Mouse (Mus musculus) forebrain, embryonic 15.5 days (tissue): ENCODE measurements around the gene Kirrel3. TPM values are rescaled to one million over a fixed set of nuclear protein-coding genes. Genes with fewer than 3 reads are reported as not detected.

ENCODE experiments used
- ATAC-seq: fragments of 200-750 bp; cut with Nextera tagmentation; replicated peaks from 2 replicates; pipeline ENCODE4 v1.8.0; 2017; ENCODE audit warnings: mild to moderate bottlenecking, moderate TSS enrichment, moderate library complexity
- H3K27ac ChIP-seq: fragments of 300-500 bp; sonication (generic); replicated peaks from 2 replicates; pipeline ENCODE4 v1.5.1; 2015; ENCODE audit warnings: mild to moderate bottlenecking, inconsistent platforms
- H3K27me3 ChIP-seq: fragments of 300-500 bp; sonication (generic); 2 replicates; pipeline ENCODE4 v1.6.1; 2015; ENCODE audit warnings: inconsistent platforms
- H3K36me3 ChIP-seq: fragments of 300-500 bp; sonication (generic); 2 replicates; pipeline ENCODE4 v1.6.1; 2015; ENCODE audit warnings: mild to moderate bottlenecking, inconsistent platforms
- H3K4me1 ChIP-seq: fragments of 300-500 bp; sonication (generic); 2 replicates; pipeline ENCODE4 v1.6.1; 2015; ENCODE audit warnings: inconsistent platforms
- H3K4me2 ChIP-seq: fragments of 300-500 bp; sonication (generic); replicated peaks from 2 replicates; pipeline ENCODE4 v1.6.1; 2015; ENCODE audit warnings: mild to moderate bottlenecking, inconsistent platforms
- H3K4me3 ChIP-seq: fragments of 300-500 bp; sonication (generic); 2 replicates; pipeline ENCODE4 v1.5.1; 2015; ENCODE audit warnings: mild to moderate bottlenecking, inconsistent platforms
- H3K9ac ChIP-seq: fragments of 300-500 bp; sonication (generic); replicated peaks from 2 replicates; pipeline ENCODE4 v1.6.1; 2015; ENCODE audit warnings: mild to moderate bottlenecking, inconsistent platforms
- H3K9me3 ChIP-seq: fragments of 300-500 bp; sonication (generic); 2 replicates; pipeline ENCODE4 v1.6.1; 2016; ENCODE audit warnings: inconsistent platforms
- WGBS: fragments of 180-500 bp; shearing (Covaris S2); methylation state at CpG from one replicate; pipeline ENCODE4 v1.1.7; 2015; ENCODE audit warnings: mixed read lengths; 5-methylcytosine and 5-hydroxymethylcytosine counted together
- polyA plus RNA-seq: library from polyadenylated mRNA; unstranded; fragments of >200 nt; fragmentation: Nextera tagmentation; extraction: Ambion mirVana; gene quantifications from 2 replicates; pipeline ENCODE4 v1.2.1, GENCODE M21; 2015

The Kirrel3 gene
- polyA plus RNA-seq, 1 experiment from 2014 or later: 48.1 TPM

GRCm38 (mm10) chr9:34748003-34748402 lies 262.3 kb downstream of the Kirrel3 start:
- Histone ChIP-seq H3K27ac (no peak overlapping the region), H3K9ac (no peak overlapping the region), H3K4me1 (peaks cover 34% of the 10 kb centered on the region), H3K36me3 (no peaks in the 10 kb centered on the region), H3K4me3 (no peak overlapping the region), H3K4me2 (no peak overlapping the region), H3K27me3 (no peaks in the 10 kb centered on the region), H3K9me3 (no peaks in the 10 kb centered on the region)
- WGBS: 39% methylated on average over 2 of the region's 2 CpGs
- 0 out of 2 replicates have a peak, but pooled peaks have one; percentile 28 for ATAC-seq

DNA sequence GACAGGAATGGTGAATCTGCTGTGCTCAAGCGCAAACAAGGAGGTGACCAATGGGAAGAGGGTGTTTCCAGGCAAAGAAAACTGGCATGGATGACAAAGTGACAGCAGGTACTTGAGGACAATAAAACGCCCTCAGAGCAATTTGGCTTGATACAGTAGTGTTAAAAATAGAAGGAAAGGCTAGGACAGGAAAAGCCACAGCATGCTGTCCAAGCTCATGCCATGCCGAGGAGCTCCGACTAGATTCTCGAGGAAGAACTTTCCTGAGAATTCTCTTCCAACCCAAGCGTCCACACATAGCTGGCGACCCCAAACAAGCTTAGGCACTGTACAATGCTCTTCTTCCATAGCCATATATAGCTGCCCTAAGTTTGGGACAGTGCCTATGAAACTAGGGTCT lies 263.5 kb downstream of the Kirrel3 start:
- no peak for ATAC-seq
- no peaks in the 10 kb centered on the region for H3K9me3 ChIP-seq
- WGBS: 89% methylated on average over 7 of the region's 7 CpGs

DNA sequence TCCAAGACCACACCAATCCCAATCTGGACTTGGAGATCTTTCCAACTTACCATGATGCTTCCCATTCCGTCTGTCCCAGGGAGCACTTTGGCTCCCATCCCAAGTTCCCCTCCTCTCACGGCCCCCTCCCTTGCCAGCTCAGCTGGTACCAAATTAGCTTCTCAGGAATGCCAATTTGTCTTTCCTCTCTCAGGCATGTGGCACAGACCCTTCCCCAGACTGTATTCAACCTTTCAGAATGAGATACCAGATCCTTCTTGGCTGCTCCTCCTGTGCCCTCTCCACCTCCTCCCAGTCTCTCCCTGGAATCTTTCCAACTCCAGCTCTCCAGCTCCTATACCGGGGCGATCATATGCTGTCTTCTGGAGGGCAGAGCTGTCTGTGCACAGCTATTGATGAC lies 264.2 kb downstream of the Kirrel3 start:
- no peaks in the 10 kb centered on the region for H3K27me3 ChIP-seq
- 25% methylated on average over 4 of the region's 4 CpGs for WGBS
- H3K4me1 ChIP-seq: peaks cover 44% of the 10 kb centered on the region
- no peak overlapping the region for H3K9ac ChIP-seq
- H3K4me3 ChIP-seq: no peak overlapping the region
- H3K27ac ChIP-seq: no peak overlapping the region
- ATAC-seq: peak; percentile 62
- H3K9me3 ChIP-seq: no peaks in the 10 kb centered on the region
- H3K4me2 ChIP-seq: no peak overlapping the region
- no peaks in the 10 kb centered on the region for H3K36me3 ChIP-seq

More for the DNA sequence above, 263.5 kb downstream of the Kirrel3 start:
- no peak overlapping the region for H3K4me2 ChIP-seq
- H3K4me3 ChIP-seq: no peak overlapping the region
- peaks cover 38% of the 10 kb centered on the region for H3K4me1 ChIP-seq
- no peaks in the 10 kb centered on the region for H3K36me3 ChIP-seq
- H3K9ac ChIP-seq: no peak overlapping the region
- no peaks in the 10 kb centered on the region for H3K27me3 ChIP-seq
- H3K27ac ChIP-seq: peak overlapping the region; percentile 24; the same call in 1 of the 2 replicates

GRCm38 (mm10) chr9:34750887-34751286 lies 265.2 kb downstream of the Kirrel3 start:
- Histone ChIP-seq H3K4me1 (peaks cover 49% of the 10 kb centered on the region), H3K4me2 (no peak overlapping the region), H3K4me3 (no peak overlapping the region), H3K9ac (no peak overlapping the region), H3K9me3 (no peaks in the 10 kb centered on the region), H3K27ac (no peak overlapping the region), H3K36me3 (no peaks in the 10 kb centered on the region), H3K27me3 (no peaks in the 10 kb centered on the region)
- ATAC-seq: no peak
- WGBS: 60% methylated on average over 2 of the region's 2 CpGs

DNA sequence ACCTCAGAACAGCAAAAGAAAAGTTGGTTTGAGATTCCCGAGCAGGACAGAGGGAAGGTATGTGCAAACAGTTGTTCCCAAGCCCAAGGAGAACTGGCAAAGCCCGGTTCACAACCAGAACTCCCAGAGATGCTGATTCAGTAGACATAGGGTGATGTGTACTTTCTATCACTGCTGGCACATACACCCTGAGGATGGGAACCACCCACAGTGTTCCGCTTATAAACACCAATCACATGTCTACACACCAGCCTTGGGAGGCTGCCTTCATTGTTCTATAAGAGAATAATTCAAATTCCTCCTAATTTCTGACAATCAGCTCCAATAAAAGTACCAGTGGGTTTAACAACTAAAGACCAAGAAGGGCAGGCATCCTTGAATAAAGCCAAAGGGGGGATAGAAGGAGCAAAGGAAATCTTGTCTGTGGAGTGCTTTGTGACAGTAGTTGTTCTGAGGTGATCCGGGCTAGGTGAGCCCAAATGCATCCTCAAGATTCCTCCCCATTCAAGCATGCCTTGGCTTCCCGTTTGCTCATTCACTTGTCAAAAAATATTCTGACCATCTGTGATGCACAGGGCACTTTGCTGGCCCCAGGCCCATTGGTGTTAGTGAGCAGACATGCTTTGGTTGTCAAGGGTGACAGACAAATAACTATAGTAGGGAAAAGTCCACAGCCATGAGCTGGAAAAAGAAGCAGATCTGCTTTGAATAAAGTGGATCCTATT lies 266.5 kb downstream of the Kirrel3 start:
- no peak overlapping the region for H3K27ac ChIP-seq
- H3K4me1 ChIP-seq: peaks cover 51% of the 10 kb centered on the region
- 82% methylated on average over 5 of the region's 5 CpGs for WGBS
- no peak overlapping the region for H3K9ac ChIP-seq
- ATAC-seq: no peak
- H3K4me2 ChIP-seq: no peak overlapping the region
- H3K36me3 ChIP-seq: no peaks in the 10 kb centered on the region
- no peaks in the 10 kb centered on the region for H3K9me3 ChIP-seq
- no peak overlapping the region for H3K4me3 ChIP-seq
- no peaks in the 10 kb centered on the region for H3K27me3 ChIP-seq

GRCm38 (mm10) chr9:34752801-34753170 lies 267.1 kb downstream of the Kirrel3 start:
- ATAC-seq: no peak
- 35% methylated on average over 4 of the region's 4 CpGs for WGBS
- H3K4me2 ChIP-seq: no peak overlapping the region

GRCm38 (mm10) chr9:34753891-34754290 lies 268.2 kb downstream of the Kirrel3 start:
- Histone ChIP-seq H3K9me3 (no peaks in the 10 kb centered on the region), H3K4me1 (peaks cover 44% of the 10 kb centered on the region), H3K9ac (no peak overlapping the region), H3K36me3 (no peaks in the 10 kb centered on the region), H3K27ac (no peak overlapping the region), H3K4me3 (no peak overlapping the region), H3K4me2 (no peak overlapping the region), H3K27me3 (no peaks in the 10 kb centered on the region)
- ATAC-seq: no peak
- WGBS: 55% methylated on average over 5 of the region's 5 CpGs

More at GRCm38 (mm10) chr9:34752801-34753170, 267.1 kb downstream of the Kirrel3 start:
- Histone ChIP-seq H3K4me1 (peaks cover 47% of the 10 kb centered on the region), H3K27me3 (no peaks in the 10 kb centered on the region), H3K9me3 (no peaks in the 10 kb centered on the region), H3K9ac (no peak overlapping the region), H3K36me3 (no peaks in the 10 kb centered on the region), H3K4me3 (no peak overlapping the region), H3K27ac (no peak overlapping the region)

DNA sequence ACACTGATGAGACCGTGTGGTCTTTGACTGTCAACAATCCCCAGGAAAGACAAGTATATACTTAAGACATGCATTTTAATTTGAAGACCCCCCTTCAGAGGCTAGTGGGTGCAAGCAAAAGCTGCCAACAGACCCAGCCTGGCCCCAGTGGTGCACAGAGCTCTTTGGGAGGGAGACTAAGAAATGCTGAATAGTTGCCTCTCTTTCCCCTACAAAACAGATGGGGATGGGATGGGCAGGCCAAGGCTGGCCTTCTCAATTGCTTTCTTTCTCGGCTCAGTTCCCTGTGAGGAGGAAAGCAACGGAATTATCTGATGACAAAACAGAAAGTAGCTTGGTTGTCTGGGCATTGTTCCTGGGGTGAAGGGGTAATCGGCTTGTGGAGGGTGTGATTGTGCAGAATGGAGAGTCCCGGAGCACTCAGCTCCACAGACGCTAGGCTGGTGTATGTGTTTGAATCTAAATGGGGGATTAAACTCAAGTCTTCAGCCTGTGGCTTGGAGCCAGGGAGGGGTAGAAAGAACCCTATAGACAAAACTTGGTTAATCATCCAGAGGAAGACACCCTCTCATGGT lies 268.9 kb downstream of the Kirrel3 start:
- no peak overlapping the region for H3K4me3 ChIP-seq
- no peaks in the 10 kb centered on the region for H3K36me3 ChIP-seq
- ATAC-seq: no peak
- no peak overlapping the region for H3K4me2 ChIP-seq
- no peaks in the 10 kb centered on the region for H3K27me3 ChIP-seq
- H3K9ac ChIP-seq: no peak overlapping the region
- no peak overlapping the region for H3K27ac ChIP-seq
- H3K4me1 ChIP-seq: peaks cover 38% of the 10 kb centered on the region
- no peaks in the 10 kb centered on the region for H3K9me3 ChIP-seq
- 20% methylated on average over 6 of the region's 6 CpGs for WGBS

- WGBS: 42% methylated on average over 7 of the region's 7 CpGs
- ATAC-seq: peak; percentile 62
- no peak overlapping the region for H3K27ac ChIP-seq
Observed at GRCm38 (mm10) chr9:34756055-34756454, 270.4 kb downstream of the Kirrel3 start.

DNA sequence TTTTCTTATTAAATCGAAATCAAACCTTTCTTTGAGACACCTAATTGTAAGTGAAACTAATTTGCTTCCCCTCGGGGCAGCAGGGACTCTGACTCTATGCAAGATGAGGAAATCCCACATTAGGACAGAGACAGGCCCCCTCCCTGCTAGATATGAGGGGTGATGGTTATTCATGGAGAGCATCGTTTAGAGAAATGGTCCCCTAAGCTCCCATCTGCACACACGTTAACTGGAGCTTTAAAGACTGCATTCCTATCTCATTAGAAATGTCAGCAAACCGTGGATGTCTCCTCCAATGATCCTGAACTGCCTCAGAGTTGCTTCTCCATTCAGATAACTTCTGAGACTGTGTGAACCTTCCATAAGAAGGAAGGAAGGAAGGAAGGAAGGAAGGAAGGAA lies 273.2 kb downstream of the Kirrel3 start:
- WGBS: 27% methylated on average over 5 of the region's 5 CpGs
- no peak for ATAC-seq
- no peak overlapping the region for H3K27ac ChIP-seq

More at GRCm38 (mm10) chr9:34756055-34756454, 270.4 kb downstream of the Kirrel3 start:
- Histone ChIP-seq H3K36me3 (no peaks in the 10 kb centered on the region), H3K4me3 (no peak overlapping the region), H3K4me1 (peaks cover 30% of the 10 kb centered on the region), H3K9me3 (no peaks in the 10 kb centered on the region), H3K9ac (no peak overlapping the region), H3K27me3 (no peaks in the 10 kb centered on the region), H3K4me2 (0 out of 2 replicates have a peak overlapping the region, but pooled peaks have one; percentile 0)

DNA sequence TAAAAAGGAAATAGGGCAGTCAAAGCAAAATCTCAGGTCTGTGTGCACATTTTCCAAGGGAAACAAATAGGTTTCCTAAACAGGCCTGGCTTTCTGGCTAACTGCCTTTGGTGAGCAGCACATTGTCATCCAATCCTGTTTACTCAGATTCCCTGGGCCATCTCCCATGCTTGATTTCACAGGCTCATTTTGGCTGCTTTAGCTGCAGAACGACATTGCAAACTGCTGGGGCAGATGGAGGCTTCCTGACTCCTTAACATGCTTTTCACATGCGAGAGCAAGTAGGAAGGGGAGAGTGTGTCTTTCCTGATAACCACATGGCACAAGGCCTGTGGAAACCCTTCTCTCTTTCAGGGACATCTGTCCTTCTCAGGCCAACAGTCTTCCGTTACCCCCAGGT lies 274.8 kb downstream of the Kirrel3 start:
- Histone ChIP-seq H3K27me3 (no peaks in the 10 kb centered on the region), H3K4me2 (no peak overlapping the region), H3K4me1 (peaks cover 11% of the 10 kb centered on the region), H3K9ac (no peak overlapping the region), H3K9me3 (no peaks in the 10 kb centered on the region), H3K4me3 (no peak overlapping the region), H3K27ac (peak overlapping the region; percentile 51; the same call in 1 of the 2 replicates), H3K36me3 (no peaks in the 10 kb centered on the region)
- ATAC-seq: 0 out of 2 replicates have a peak, but pooled peaks have one; percentile 35
- WGBS: 41% methylated on average over 3 of the region's 3 CpGs

More for the DNA sequence above, 273.2 kb downstream of the Kirrel3 start:
- Histone ChIP-seq H3K4me1 (peaks cover 23% of the 10 kb centered on the region), H3K4me2 (no peak overlapping the region), H3K4me3 (no peak overlapping the region), H3K27me3 (no peaks in the 10 kb centered on the region), H3K9me3 (no peaks in the 10 kb centered on the region), H3K9ac (no peak overlapping the region), H3K36me3 (no peaks in the 10 kb centered on the region)

- Histone ChIP-seq H3K4me1 (peaks cover 13% of the 10 kb centered on the region), H3K27ac (no peak overlapping the region), H3K4me2 (no peak overlapping the region), H3K4me3 (no peak overlapping the region), H3K27me3 (no peaks in the 10 kb centered on the region), H3K36me3 (no peaks in the 10 kb centered on the region), H3K9ac (no peak overlapping the region), H3K9me3 (0 out of 2 replicates have a peak, but pooled peaks cover 2% of the 10 kb centered on the region)
- ATAC-seq: 0 out of 2 replicates have a peak, but pooled peaks have one; percentile 19
- WGBS: 19% methylated on average over 7 of the region's 7 CpGs
Observed at GRCm38 (mm10) chr9:34766792-34767623, 281.3 kb downstream of the Kirrel3 start.
